Mouse (Mus musculus) heart, postnatal 0 days (tissue): ENCODE measurements around the gene Srpk1. TPM values are rescaled to one million over a fixed set of nuclear protein-coding genes. Genes with fewer than 3 reads are reported as not detected.

Experiments
- ATAC-seq: fragments of 200-750 bp; cut with Nextera tagmentation; 2 replicates; pipeline ENCODE4 v1.8.0; 2017; ENCODE audit warnings: low read depth, moderate number of reproducible peaks, moderate library complexity; ENCODE audit not compliant: insufficient read depth
- DNase-seq: peaks from one replicate; pipeline ENCODE4 v3.0.0-alpha.2; 2016; ENCODE audit warnings: low spot score
- H3K27ac ChIP-seq: fragments of 300-500 bp; sonication (generic); 2 replicates; pipeline ENCODE4 v1.5.1; 2014; ENCODE audit warnings: low read depth, mild to moderate bottlenecking
- H3K27me3 ChIP-seq: fragments of 300-500 bp; sonication (generic); 2 replicates; pipeline ENCODE4 v1.6.1; 2014; ENCODE audit warnings: low read length, mixed read lengths; ENCODE audit not compliant: control insufficient read depth, insufficient read depth
- H3K36me3 ChIP-seq: fragments of 300-500 bp; sonication (generic); replicated peaks from 2 replicates; pipeline ENCODE4 v1.6.1; 2014; ENCODE audit warnings: low read length, mixed read lengths; ENCODE audit not compliant: control insufficient read depth, insufficient read depth
- H3K4me1 ChIP-seq: fragments of 300-500 bp; sonication (generic); 2 replicates; pipeline ENCODE4 v1.6.1; 2014; ENCODE audit warnings: antibody characterized with exemption; ENCODE audit not compliant: control insufficient read depth, insufficient read depth
- H3K4me2 ChIP-seq: fragments of 300-500 bp; sonication (generic); 2 replicates; pipeline ENCODE4 v1.6.1; 2014; ENCODE audit warnings: low read depth, mild to moderate bottlenecking, low read length, moderate library complexity
- H3K4me3 ChIP-seq: fragments of 300-500 bp; sonication (generic); 2 replicates; pipeline ENCODE4 v1.5.1; 2014; ENCODE audit warnings: low read depth, low read length
- H3K9ac ChIP-seq: fragments of 300-500 bp; sonication (generic); replicated peaks from 2 replicates; pipeline ENCODE4 v1.6.1; 2014; ENCODE audit warnings: low read depth, low read length, mixed read lengths
- H3K9me3 ChIP-seq: fragments of 300-500 bp; sonication (generic); replicated peaks from 2 replicates; pipeline ENCODE4 v1.6.1; 2016; ENCODE audit warnings: low read length; ENCODE audit not compliant: control insufficient read depth
- CTCF ChIP-seq: IDR thresholded peaks from 2 replicates; pipeline ENCODE4 v1.5.1; 2016; ENCODE audit warnings: antibody characterized with exemption, control low read depth, low read depth
- EP300 ChIP-seq: IDR thresholded peaks from 2 replicates; pipeline ENCODE4 v1.6.1; 2016; ENCODE audit warnings: antibody characterized with exemption, low read depth
- WGBS: fragments of 180-500 bp; shearing (Covaris S2); extraction: QIAGEN DNeasy Blood & Tissue Kit; methylation state at CpG from one replicate; pipeline ENCODE4 v1.1.7; 2014; 5-methylcytosine and 5-hydroxymethylcytosine counted together
- polyA plus RNA-seq: library from polyadenylated mRNA; unstranded; fragments of >200 nt; fragmentation: Nextera tagmentation; extraction: Ambion mirVana; gene quantifications from 2 replicates; pipeline ENCODE4 v1.2.1, GENCODE M21; 2015
- total RNA-seq: library from RNA; depleted of rRNA; stranded (reverse); fragments of >200 nt; gene quantifications from 2 replicates; pipeline ENCODE4 v1.2.3, GENCODE M21; 2014; ENCODE audit warnings: low replicate concordance

The Srpk1 gene
- total and polyA plus RNA-seq, 2 experiments from 2014 or later = 21.0 to 29.3 TPM

DNA sequence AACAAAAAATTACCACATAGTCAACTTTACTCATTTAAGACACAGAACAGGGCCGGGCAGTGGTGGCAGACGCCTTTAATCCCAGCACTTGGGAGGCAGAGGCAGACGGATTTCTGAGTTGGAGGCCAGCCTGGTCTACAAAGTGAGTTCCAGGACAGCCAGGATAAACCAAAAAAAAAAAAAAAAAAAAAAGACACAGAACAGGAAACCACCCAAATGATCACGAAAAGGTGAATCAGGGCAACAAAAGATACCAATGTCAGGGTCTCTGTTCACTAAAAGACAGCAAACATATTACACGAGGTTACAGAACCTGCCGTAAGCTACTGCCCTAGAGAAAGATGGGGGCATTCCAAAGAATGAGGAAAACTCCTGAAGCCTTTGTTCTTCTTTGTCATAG lies 9.4 kb downstream of the Srpk1 start:
- Histone ChIP-seq H3K27me3 (no peaks in the 10 kb centered on the region), H3K4me3 (no peak overlapping the region), H3K4me1 (no peaks in the 10 kb centered on the region), H3K36me3 (peaks cover 6% of the 10 kb centered on the region), H3K27ac (no peak overlapping the region), H3K9me3 (no peaks in the 10 kb centered on the region), H3K4me2 (no peak overlapping the region), H3K9ac (no peak overlapping the region)
- WGBS = 74% methylated on average over 6 of the region's 6 CpGs
- TF ChIP-seq EP300 = no peak
- no peak for TF ChIP-seq CTCF
- DNase-seq (no peak), ATAC-seq (no peak)

DNA sequence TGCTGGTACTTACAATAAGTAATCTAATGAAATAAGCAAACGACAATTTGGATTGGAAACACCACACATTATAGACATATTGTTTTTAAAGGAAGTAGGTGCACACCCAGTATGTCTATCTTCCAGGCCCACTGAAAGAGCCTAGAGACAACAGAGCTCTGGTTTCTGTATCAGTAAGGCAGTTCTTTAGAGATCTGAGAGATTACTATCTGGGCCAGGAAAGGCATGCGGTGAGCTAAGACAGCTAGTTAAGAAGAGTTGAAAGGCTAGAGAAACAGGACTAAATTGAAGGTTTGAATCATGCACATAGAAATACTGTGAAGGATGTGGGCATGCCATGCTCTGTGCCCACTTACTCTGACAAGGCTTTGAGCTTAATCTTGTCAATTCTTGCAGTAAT lies 9.9 kb downstream of the Srpk1 start:
- DNase-seq = no peak
- ATAC-seq = no peak
- H3K4me2 ChIP-seq = no peak overlapping the region
- no peaks in the 10 kb centered on the region for H3K4me1 ChIP-seq
- WGBS = 51% methylated on average over 2 of the region's 2 CpGs
- H3K27me3 ChIP-seq = no peaks in the 10 kb centered on the region
- H3K36me3 ChIP-seq = peaks cover 11% of the 10 kb centered on the region
- H3K27ac ChIP-seq = no peak overlapping the region; the same call in 1 of the 2 replicates
- no peak overlapping the region for H3K9ac ChIP-seq
- no peak for TF ChIP-seq EP300
- no peak for TF ChIP-seq CTCF
- H3K9me3 ChIP-seq = no peaks in the 10 kb centered on the region
- no peak overlapping the region for H3K4me3 ChIP-seq

DNA sequence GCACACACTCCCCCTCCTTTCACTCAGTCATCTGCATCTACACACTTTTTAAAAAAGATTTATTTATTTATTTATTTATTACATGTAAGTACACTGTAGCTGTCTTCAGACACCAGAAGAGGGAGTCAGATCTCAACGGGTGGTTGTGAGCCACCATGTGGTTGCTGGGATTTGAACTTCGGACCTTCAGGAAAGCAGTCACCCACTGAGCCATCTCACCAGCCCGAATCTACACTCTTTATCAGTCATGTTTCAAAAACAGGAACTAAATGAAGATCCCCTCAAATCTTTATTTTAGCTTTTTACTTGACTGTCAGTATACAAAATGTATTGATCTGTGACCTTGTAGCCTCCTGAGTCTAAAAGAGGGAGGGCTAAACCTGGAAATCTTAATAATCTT lies 13.0 kb downstream of the Srpk1 start:
- Histone ChIP-seq H3K9ac (no peak overlapping the region), H3K27me3 (no peaks in the 10 kb centered on the region), H3K27ac (no peak overlapping the region), H3K9me3 (no peaks in the 10 kb centered on the region), H3K4me2 (no peak overlapping the region), H3K4me3 (no peak overlapping the region), H3K4me1 (no peaks in the 10 kb centered on the region), H3K36me3 (peaks cover 30% of the 10 kb centered on the region)
- DNase-seq = no peak
- TF ChIP-seq EP300 = no peak
- TF ChIP-seq CTCF = no peak
- ATAC-seq = no peak
- WGBS = 69% methylated on average over 3 of the region's 3 CpGs

DNA sequence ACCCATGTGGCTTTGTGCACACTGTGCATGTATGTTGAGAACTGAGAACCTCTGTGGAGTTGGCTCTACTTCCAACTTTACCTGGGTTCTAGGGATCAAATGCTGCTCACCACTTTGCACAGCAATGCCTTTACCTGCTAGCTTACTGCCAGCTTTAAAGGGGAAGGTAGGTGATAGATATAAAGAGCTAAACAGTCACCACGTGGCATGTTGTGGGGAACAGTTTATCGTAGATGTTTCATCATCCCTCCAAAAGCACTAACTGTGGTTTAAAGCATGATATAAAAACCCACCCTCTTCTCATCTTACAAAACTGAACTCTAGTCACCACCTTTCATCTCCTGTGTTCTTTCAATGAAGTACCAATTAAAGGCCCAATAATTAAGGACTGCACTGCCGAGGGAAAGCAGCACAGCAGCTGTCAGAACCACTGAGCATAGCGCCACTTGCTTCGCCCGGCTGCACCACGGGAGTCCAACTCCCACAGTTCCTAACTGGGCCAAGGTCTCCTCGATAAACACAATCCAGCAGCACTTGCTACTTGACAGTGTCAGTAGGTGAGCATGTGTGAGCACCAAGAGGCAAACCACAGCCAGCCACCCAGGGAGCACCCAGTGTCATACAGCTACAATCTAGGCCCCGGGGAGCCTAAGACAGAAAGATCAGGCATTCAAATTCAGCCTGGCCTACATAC lies 20.8 kb downstream of the Srpk1 start:
- TF ChIP-seq CTCF (no peak), EP300 (no peak)
- no peak overlapping the region for H3K4me3 ChIP-seq
- WGBS = 87% methylated on average over 9 of the region's 9 CpGs
- peaks cover 89% of the 10 kb centered on the region for H3K36me3 ChIP-seq
- no peak overlapping the region for H3K4me2 ChIP-seq
- DNase-seq (no peak), ATAC-seq (no peak)
- H3K27ac ChIP-seq = no peak overlapping the region
- H3K4me1 ChIP-seq = no peaks in the 10 kb centered on the region
- H3K9ac ChIP-seq = no peak overlapping the region
- H3K9me3 ChIP-seq = no peaks in the 10 kb centered on the region
- no peaks in the 10 kb centered on the region for H3K27me3 ChIP-seq

DNA sequence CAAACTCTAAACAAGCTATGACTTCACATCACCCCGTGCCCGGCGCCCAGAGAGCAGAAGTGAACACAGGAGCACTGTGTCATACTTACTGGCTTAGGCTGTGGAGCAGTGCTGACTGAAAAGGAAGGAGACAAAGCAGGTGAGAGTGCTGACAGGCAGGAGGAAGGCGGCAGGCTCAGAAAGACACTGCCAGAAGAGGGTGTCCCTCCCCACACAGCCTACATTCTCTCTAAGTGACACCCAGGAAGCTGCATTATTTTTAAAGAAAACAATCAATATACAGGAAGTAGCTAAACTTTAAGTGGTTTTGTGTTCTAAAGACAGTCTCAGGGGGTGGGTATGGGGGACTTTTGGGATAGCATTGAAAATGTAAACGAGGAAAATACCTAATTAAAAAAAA lies 21.7 kb downstream of the Srpk1 start:
- Histone ChIP-seq H3K4me3 (no peak overlapping the region), H3K9me3 (no peaks in the 10 kb centered on the region), H3K4me1 (no peaks in the 10 kb centered on the region), H3K27me3 (no peaks in the 10 kb centered on the region), H3K27ac (no peak overlapping the region), H3K4me2 (no peak overlapping the region), H3K9ac (no peak overlapping the region), H3K36me3 (peaks cover 91% of the 10 kb centered on the region)
- TF ChIP-seq EP300 = no peak
- TF ChIP-seq CTCF = no peak
- no peak for ATAC-seq
- DNase-seq = no peak
- WGBS = 79% methylated on average over 5 of the region's 5 CpGs

DNA sequence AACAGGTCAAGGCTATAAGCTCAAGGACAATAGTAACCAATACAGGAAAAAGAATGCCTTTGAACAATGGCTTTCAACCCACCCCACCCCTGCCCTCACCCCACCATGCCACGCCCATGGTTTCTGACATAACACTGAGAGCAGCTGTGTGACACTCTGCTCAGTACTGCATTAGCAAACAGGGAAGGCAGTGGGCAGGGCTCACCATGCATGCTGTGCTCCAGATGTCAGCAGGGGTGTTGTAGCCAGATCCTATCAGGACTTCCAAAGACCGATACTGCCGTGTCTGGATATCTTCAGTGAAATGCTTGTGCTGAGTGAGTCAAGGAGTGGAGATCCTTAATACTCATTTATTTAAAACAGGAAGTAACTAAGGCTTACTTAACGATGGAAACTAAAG lies 28.5 kb downstream of the Srpk1 start:
- peaks cover 70% of the 10 kb centered on the region for H3K36me3 ChIP-seq
- 49% methylated on average over 4 of the region's 4 CpGs for WGBS

More for the DNA sequence above, 28.5 kb downstream of the Srpk1 start:
- DNase-seq (no peak), ATAC-seq (no peak)
- Histone ChIP-seq H3K4me2 (no peak overlapping the region), H3K4me3 (no peak overlapping the region), H3K4me1 (0 out of 2 replicates have a peak, but pooled peaks cover 6% of the 10 kb centered on the region), H3K27me3 (no peaks in the 10 kb centered on the region), H3K9me3 (no peaks in the 10 kb centered on the region), H3K9ac (no peak overlapping the region), H3K27ac (no peak overlapping the region)
- TF ChIP-seq EP300 = no peak
- no peak for TF ChIP-seq CTCF
